Mouse (Mus musculus): ENCODE results near the gene Gna13.

- TF ChIP-seq CTCF (IDR thresholded peaks at IDR 0.05; ENCODE audit: low read depth, low read length) (no peak), GATA1 (IDR thresholded peaks at IDR 0.05; ENCODE audit: borderline replicate concordance, low read length) (no peak)
Observed at GRCm38 (mm10) chr11:109361631-109362462, 784 bp upstream of the Gna13 start.

All from G1E (cell line).